Mouse (Mus musculus) adrenal gland (tissue): Measurements from ENCODE around the gene Alpl.

Experiments used
- intact Hi-C: fragments of 180-260 bp; cut with DNase I; formaldehyde crosslinking; loops from one replicate; pipeline ENCODE4 v1.15.1; 2025

Alpl gene

DNA sequence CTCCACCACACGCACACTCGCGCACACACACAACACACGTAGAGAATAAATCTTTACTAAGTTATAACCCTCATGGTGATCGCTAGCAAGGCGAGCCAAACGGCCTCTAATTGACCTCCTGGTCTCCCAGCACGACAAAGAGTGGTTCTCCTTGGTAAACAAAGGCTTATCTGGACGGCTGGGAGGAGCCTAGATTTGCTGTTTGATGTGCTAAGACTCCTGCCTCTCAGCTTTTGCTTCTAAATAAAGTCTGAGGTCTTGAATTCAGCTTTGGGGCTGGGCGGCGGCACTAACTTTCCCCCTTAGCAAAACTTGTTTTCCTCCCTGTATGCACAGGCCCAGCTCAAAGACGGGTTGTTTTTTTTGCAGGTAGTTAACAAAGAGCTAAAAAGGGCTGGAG, 5.0 kb upstream of the Alpl start:
- intact Hi-C loops = no loop called here

DNA sequence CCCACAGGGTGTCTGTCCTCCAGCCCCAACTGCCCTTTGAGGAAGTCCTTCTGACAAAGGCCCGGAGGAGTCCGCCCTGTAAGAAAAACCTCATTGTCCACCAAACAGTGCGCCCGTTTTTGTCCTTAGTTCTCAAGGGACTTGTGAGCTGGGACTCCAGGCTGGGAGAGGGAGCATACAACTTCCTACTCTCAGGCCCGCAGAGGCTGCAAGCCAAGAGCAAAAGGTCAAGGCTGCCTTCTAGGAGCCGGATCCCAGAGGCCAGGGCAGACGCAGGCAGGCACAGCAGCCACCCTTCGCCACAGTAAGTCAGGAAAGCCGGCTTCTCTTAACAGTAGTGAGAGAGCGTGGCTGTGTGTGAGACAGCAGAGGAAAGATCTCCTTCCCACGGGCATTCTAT, 4.1 kb upstream of the Alpl start:
- intact Hi-C loops = no loop called here

DNA sequence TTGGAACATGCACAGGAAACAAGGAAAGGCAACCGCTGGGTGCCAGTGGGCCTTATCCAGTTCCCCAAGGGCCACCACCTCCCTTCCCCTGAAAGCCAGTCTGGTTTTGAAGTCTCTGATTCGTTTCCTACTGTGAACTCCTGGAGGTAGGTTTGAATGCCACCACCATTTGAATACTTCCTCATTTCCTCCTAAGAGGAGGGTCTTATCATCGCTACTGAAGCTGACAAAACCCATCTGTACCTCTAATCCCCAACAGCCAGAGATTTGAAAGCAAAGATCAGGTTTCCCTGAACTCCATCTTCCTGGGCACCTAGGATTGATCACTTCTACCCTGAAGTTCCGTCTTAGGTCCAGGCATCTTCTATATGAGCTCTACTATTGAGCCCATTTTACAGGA, 854 bp upstream of the Alpl start:
- intact Hi-C loops = loop anchor here (5.0 kb wide), 2 partner anchors 40 to 120 kb away; no protein-coding TSS in a partner anchor

DNA sequence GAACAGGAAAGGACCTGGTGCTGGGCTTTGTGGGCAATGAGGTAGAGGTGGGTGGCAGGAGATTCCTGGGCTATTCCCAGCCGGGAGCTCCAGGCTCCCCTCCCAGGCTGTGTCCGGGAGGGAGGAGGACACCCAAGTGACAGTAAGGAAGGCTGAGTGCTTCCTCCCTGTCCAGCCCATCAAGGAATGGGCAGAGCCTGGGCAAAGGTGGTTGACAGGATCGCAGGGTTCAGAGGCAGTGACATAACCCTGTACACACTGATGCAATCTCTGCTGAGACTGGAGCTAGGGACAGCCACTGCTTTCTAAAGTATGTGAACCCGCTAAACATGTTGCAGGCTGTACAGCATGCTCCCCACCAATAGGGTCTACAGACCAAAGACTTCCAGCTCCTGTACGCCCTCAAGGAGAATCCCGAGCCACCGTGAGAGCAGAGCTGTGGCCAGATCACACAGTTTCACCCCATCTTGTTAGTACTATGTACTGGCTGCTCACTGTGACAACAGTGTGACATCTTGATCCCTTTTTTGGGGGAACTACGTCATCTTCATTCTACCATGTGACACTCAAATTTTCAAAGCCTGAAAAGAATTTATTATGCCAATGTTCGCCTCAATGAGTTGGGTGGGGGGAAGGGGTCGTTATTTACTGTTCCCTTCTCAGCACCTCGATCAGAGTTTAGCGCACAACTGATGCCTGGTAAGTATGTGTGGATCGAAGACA, 1.8 kb downstream of the Alpl start:
- intact Hi-C loops = no loop called here

DNA sequence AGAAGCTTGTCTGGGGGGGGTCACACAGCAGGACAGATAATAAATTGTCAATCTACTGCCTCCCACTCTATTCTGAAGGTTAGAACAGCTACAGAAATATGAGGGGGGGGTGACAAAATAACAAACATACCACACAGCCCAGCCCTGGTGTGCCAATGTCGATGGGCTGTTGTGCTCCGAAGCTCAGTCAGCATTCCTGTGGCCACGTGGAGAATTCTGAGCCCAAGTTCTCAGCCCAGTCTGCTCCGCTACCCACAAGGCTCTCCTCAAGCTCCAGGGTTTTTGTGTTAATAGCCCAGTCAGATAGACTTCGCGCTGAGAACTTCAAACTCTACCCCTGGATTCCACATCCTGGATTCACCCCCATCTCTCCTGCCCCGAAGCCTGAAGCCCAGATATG, 2.6 kb downstream of the Alpl start:
- intact Hi-C loops = no loop called here

DNA sequence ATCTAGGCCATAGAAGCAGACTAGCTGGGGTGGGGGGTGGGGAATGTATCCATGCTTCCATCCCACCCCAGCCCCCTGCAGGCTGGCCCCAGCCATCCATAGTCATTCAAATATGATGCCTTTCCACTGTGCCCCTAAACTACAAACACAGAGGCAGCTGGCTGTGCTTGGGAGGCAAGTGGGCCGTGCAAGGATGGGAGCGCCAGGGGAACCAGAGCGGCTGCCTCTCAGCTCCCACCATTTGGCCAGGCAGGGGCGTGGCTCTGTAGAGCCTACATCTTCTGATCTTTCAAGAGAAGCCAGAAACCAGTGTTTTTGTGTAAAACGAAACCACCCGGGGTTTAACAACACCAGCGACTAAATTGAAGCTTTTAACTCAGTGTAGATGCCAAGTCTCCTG, 4.7 kb downstream of the Alpl start:
- intact Hi-C loops = no loop called here

DNA sequence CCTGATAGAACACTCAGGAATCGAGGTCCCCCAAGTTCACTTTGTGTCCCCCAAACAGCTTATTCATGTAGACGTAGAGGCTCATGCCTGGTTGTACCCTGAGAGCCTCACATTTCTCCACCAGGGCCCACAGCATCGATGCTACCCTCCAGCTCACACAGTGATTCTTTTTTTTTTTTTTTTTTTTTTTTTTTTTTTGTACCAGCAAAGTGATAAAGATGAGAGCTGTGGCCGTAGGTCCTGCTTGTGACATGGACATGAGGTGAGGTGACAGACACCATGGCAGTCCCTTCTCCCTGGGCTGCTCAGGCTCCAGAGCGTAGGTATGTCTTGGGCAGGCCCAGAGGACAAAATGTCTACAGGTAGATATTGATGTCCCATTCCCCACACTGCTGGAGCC, 5.2 kb downstream of the Alpl start:
- intact Hi-C loops = no loop called here

DNA sequence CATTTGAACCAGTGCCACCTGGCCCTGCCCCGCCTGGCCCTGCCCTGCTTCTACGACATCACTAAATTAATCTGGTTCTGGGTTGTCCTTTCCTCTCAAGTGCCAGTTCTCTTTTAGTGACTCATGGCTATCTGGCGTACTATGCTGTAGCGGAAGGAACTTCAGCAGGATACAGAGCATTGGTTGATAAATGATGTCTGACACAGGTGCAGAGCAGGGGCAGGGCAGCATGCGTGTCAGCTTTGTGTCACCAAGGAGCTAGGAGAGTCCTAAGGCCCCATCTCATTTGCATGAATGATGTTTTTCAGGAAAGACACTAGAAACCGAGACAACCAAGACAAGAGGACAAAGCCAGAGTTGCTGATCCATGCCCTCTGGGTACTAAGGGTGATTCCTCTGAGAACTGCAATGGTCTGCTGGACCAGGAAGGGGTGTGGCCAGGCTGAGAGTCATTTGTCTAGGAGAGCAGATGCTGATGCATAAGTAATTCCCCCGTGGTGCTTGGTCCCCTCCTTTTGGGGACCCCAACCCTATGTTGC, 7.6 kb downstream of the Alpl start:
- intact Hi-C loops = no loop called here

DNA sequence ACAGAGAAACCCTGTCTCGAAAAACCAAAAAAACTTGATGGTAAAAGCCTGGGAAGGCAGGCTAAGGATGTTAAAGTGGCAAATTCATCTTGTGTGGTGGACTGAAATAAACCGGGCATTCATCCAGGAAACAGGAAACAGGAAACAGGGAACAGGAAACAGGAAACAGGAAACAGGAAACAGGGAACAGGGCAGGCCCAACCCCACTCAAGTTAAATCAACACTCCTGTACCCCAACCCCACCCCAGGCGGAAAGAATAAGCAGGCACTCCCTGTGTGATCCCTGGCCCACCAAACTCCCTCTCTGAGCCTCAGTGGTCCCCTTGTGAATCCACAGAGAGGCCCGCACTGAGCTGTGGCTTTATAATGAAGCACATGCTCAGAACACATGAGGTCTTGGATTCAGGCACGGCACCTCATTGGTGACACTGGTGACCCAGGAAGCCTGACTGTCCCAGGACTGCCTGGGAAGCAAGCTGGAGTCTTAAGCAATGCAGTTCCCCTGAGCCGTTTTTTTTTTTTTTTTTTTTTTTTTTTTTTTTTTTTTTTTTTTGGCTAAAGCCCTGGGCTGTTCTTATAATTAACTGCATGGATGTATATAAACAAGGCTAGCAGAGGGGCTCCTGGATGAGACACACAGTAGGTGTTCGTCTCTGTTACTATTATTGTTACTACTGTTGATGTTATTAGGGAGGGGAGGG, 8.4 kb downstream of the Alpl start:
- intact Hi-C loops = no loop called here

DNA sequence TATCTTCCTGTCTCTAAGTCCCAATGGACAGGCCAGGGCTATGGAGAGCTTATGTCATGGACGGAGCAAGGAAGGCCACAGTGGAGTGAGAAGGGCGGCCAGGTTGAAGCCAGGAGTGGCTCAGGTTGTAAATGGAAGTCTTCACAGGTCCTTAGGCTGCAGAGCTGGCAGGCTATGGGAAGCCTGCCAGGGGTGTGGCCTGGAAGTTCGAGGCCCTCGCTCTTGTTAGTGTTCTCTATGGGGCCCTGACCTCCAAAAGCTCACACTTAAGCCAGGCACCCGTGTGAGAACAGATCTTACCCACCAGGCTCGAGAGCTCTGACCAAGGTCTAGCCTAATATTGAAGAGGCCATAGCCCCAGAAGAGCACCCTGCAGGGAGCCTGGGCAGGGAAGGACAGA, 9.7 kb downstream of the Alpl start:
- intact Hi-C loops = no loop called here

DNA sequence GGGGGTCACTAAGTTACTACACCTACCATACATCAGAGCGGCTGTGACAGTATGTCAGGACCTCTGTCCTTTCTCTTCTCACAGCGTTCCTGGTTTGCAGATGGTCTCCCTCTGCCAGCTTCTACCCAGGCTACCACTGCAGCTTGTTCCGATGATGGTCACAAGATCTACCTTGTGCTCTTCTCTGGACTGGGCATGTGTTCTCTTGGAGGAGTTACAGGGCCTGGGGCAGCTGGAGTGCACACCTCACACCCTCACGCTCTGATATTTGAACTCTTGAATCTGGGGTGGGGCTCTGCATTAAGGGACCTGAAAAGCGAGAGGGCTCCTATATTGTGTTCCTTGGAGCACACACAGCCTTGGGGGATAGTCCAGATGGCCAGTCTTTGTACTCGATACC, 10.9 kb downstream of the Alpl start:
- intact Hi-C loops = no loop called here

DNA sequence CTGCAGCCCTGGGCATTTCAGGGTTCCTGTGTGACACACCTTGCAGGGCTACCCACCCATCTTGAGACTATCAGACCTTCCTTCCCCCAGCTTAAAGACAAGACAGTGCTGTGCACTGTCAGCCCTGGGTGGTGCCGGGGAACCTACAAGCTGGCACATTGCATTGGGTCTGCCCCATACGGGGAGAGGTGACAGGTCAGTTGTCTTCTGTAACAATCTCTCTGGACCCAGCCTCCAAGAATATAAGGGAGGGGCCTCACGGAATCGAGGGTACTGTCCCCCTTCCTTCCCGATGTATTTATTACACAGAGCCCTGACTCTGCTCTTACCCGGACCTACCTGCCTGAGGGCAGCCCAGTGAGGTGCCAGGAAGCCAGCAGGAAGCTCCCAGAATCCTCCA, 11.4 kb downstream of the Alpl start:
- intact Hi-C loops = no loop called here

DNA sequence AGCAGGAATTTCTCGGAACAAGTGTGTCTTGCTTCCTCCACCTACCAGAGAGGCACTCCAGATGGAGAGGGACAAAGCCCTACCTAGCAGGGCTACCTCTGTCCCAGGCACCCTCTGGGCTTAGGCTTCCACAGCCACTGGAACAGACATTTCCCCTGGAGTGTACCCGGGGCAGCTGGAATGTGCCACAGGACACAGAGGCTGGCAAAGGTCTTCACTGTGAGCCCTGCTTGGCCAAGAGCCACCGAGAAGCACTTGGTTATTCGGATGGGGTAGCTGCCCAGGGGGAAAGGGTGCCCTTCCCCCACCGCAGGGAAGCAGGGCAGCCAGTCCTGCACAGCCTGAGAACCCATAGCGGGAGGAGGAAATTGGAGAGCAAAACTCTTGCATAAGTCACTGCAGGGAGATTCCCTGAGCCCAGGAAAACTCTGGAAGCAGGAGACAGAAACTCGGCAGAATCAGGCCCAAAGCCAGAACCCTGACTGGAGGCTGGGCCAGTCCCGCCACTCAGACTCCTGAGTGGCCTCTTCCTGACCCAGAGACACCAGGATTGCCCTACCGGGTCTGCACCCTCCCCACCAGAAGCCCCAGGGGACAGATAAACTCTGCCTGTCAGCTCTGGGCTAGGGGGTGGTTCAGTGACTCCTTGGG, 12.5 kb downstream of the Alpl start:
- intact Hi-C loops = no loop called here

DNA sequence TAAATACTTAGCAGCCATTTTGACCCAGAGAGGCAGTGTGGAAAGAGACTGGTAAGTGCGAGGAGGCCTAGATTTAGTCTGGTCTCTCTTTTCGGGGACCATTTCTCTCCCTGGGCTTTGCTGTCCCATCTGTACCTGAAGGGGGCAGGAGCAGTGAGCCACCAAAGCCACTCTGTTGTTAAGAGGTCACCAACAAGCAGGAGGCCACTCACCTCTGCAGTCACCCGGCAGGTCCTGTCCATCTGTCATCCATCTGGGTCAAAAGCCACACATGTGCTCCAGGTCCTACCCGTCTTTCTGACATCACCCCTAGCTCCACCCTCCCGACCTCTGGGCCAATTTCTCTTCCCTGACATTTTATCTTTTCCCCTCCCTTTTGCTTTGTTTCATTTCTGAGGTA, 14.2 kb downstream of the Alpl start:
- intact Hi-C loops = no loop called here

DNA sequence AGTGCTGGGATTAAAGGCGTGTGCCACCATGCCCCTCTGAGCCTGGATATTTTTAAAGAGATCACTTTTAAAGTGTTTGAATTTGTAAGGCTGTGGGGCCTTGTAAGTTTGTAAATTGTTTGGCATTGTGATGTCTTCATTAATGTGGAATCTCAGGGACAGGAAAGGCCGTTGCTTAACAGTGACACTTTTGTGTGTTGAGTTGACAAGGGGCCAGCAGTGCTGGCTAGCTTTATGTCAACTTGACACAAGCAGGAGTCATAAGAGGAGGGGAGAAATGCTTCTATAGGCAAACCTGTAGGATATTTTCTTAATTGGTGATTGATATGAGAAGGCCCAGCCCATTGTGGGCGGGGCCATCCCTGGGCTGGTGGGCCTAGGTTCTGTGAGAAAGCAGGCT, 15.2 kb downstream of the Alpl start:
- intact Hi-C loops = no loop called here

DNA sequence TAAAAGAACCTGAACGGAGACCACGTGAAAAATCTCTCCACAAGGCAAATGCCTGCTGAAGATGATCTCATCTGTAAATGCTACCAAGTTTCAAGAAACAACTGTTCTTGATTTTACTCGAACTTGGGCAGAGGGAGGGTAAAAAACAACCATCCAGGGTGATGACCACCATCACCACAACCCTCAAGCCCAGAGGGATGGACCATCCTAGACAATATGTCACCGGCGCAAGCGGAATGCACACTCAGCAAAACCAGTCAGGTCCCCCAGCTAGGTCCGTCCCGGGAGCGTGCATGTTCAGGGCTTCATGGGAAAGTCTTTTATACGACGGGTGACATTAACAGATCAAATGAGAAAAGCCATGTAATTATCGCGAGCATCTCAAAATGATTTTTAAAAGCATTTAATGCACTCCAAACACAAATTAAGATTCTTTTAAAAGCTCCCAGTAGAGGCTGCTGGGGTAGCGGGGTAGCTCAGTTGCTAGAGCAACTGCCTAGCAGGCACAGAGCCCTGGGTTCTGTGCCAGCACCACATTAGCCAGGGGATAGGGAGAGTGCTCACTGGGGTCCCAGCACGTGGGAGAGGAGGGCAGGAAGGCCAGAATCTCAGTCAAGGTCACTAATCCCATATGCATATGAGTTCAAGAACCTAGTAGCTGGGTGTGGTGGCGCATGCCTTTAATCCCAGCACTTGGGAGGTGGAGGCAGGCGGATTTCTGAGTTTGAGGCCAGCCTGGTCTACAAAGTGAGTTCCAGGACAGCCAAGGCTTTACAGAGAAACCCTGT, 17.6 kb downstream of the Alpl start:
- intact Hi-C loops = no loop called here

DNA sequence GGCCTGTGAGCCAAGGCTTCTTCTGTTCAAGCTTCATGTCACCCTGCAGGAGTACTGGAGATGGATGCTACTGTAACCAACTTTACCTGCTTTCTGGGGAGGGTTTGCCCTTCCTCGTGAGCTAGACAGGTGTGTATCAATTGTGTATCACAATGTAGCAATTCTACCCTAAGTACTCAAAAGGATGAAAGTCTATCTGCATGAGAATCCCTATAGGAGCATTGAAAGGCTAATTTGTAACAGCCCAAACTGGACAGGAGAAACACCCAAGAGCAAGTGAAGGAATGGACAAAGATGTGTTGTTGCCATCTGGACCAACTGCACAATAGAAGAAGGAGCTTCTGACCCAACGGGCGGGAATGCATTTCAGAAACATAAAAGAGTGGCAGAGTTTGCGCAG, 18.3 kb downstream of the Alpl start:
- intact Hi-C loops = no loop called here

DNA sequence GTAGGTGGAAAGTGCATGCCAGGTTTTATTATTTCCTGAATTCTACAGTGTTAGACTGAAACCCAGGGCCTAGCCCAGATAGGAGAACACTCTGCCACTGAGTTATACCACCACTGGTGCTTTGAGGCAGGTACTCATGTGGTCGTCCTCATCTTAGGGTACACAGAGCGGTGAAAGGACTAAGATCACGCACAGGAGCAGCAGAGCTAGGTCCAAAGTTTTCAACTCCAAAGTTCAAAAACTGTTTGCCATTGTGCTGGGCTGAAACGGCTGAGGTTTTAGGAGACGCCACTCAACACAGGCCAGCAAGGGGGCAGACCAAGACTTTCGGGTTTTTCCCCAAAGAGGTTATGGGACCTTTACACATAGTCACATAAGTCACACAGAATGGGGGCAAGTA, 21.7 kb downstream of the Alpl start:
- intact Hi-C loops = no loop called here

DNA sequence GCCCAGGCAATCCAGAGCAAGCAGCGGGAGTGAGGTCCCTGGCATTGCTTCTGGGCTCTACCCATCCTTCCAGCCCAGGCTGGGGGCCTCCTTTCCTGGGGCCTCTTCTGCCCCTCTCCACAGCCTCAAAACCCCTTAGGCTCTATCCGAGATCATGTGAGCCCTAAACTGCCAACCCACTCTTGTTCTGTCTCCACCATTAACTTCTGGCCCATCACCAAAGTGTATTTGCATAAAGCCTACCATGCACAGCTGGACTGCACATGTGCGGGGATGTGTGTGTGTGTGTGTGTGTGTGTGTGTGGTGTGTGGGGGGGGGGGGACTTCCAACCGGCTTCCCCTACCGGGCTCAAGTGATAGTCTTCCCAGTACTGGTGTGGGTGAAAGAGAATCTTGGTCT, 22.2 kb downstream of the Alpl start:
- intact Hi-C loops = no loop called here

DNA sequence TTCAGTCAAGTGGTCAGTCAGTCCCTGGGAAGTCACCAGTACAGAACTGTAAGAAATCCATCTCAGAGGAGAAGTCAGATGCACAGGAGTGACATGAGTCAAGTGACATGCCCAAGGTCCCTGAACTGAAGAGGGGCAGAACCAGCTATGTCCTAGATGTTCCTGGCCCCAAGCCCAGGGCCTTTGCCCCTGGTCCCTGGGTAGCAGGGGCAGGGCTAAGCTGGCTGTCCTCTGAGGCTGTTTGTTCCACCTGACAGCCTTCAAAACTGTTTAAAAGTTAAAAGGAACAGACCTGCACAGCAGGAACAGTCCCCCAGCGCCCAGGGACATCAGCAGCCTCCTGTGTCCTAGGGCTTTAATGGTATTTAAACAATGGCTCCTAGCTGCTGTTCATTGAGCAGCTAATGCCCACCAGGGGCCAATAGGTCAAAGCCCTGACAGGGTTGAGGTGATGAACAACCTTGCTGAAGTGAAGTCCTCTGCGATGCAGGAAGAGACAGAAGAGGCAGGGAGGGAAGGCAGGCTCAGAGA, 22.8 kb downstream of the Alpl start:
- intact Hi-C loops = no loop called here

DNA sequence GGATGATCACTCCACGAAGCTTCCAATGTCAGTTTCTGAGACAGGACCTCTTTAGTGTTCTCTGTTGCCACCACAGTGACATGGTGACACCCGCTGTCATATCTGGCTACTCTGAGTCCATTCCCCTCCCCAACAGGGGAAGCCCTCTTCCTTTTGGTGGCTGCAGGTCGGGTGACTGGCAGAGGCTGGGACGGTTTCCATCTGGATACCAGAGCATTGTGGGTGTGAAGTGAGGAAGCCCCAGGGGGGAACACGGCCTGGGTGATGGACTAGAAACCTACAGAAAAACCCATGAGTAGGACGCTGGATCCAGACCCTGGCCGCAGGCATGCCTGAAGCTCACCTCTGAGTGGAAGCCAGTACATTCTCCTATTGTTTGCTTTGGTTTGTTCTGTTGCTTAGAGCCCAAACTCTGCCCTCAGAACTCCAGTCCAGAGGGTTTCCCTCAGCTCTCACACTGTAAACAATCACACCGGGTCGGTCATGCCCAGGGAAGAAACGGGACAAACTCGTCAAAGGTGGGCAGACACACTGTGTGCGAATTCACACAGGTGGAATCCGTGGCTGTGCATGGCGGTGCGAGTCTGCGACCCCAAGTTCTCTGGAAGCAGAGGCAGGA, 23.6 kb downstream of the Alpl start:
- intact Hi-C loops = no loop called here
